Mouse (Mus musculus) cortical plate, adult 2 months (tissue): ENCODE data around the gene Tmem80. TPM values are rescaled to one million over a fixed set of nuclear protein-coding genes. Genes with fewer than 3 reads are reported as not detected.
A peak's percentile ranks its signal among the peaks of the same experiment; 100 is the strongest.

Experiments used
- H3K27ac ChIP-seq: fragments of 200-500 bp; 2 replicates; pipeline ENCODE4 v1.5.1; 2012; ENCODE audit warnings: low read length, control low read depth, inconsistent platforms; ENCODE audit not compliant: insufficient read depth
- H3K4me1 ChIP-seq: fragments of 200-500 bp; 2 replicates; pipeline ENCODE4 v1.6.1; 2011; ENCODE audit warnings: low read length; ENCODE audit not compliant: control insufficient read depth, insufficient read depth
- H3K4me3 ChIP-seq: fragments of 200-500 bp; 2 replicates; pipeline ENCODE4 v1.5.1; 2011; ENCODE audit warnings: mild to moderate bottlenecking, low read length, control low read depth; ENCODE audit not compliant: insufficient read depth
- CTCF ChIP-seq: fragments of 200-500 bp; IDR thresholded peaks from 2 replicates; pipeline ENCODE4 v1.5.1; 2011; ENCODE audit warnings: mild to moderate bottlenecking, control low read depth, low read length; ENCODE audit not compliant: insufficient read depth; ENCODE audit errors: extremely low read depth
- POLR2A ChIP-seq: fragments of 200-500 bp; IDR thresholded peaks from 2 replicates; pipeline ENCODE4 v1.6.1; 2011; ENCODE audit warnings: mild to moderate bottlenecking, low read length, control low read depth; ENCODE audit not compliant: insufficient read depth; ENCODE audit errors: extremely low read depth
- polyA plus RNA-seq: library from polyadenylated mRNA; depleted of rRNA; stranded (reverse); fragments of >200 nt; gene quantifications from 2 replicates; pipeline ENCODE4 v1.2.3, GENCODE M21; 2012; rRNA removed

Gene Tmem80
- polyA plus RNA-seq, 1 experiment = 56.7 TPM

GRCm38 (mm10) chr7:141371942-141372595 lies 44.5 kb downstream of the Tmem80 start:
- H3K4me1 ChIP-seq = no peaks in the 10 kb centered on the region
- no peak overlapping the region for H3K4me3 ChIP-seq
- TF ChIP-seq CTCF = no peak
- no peak for TF ChIP-seq POLR2A
- H3K27ac ChIP-seq = no peak overlapping the region

GRCm38 (mm10) chr7:141373611-141374010 lies 46.1 kb downstream of the Tmem80 start:
- TF ChIP-seq CTCF = no peak
- TF ChIP-seq POLR2A = no peak
- Histone ChIP-seq H3K27ac (no peak overlapping the region), H3K4me1 (no peaks in the 10 kb centered on the region), H3K4me3 (no peak overlapping the region)

GRCm38 (mm10) chr7:141374399-141374798 lies 46.9 kb downstream of the Tmem80 start:
- H3K27ac ChIP-seq = no peak overlapping the region
- H3K4me1 ChIP-seq = no peaks in the 10 kb centered on the region
- no peak for TF ChIP-seq POLR2A
- no peak for TF ChIP-seq CTCF
- no peak overlapping the region for H3K4me3 ChIP-seq

GRCm38 (mm10) chr7:141379584-141379983 lies 52.0 kb downstream of the Tmem80 start:
- no peak overlapping the region for H3K4me3 ChIP-seq
- no peaks in the 10 kb centered on the region; the same call in 1 of the 2 replicates for H3K4me1 ChIP-seq
- no peak overlapping the region for H3K27ac ChIP-seq
- TF ChIP-seq POLR2A = no peak
- TF ChIP-seq CTCF = no peak

GRCm38 (mm10) chr7:141381068-141381835 lies 53.7 kb downstream of the Tmem80 start:
- Histone ChIP-seq H3K27ac (peak overlapping the region; percentile 65; the same call in 1 of the 2 replicates), H3K4me1 (no peaks in the 10 kb centered on the region; the same call in 1 of the 2 replicates), H3K4me3 (no peak overlapping the region)
- TF ChIP-seq POLR2A (no peak), CTCF (no peak)

Other genes starting within 250 kb of the Tmem80 start
- 0.06 and 0.15 TPM in 2 replicates for gene Pkp3, start 249.5 kb upstream of the Tmem80 start, polyA plus RNA-seq
- 4.0 and 4.3 TPM in 2 replicates for gene Sigirr, start 227.2 kb upstream of the Tmem80 start, polyA plus RNA-seq
- 0.08 TPM in 1 of 2 replicates, not detected in the other for gene Ano9, start 209.9 kb upstream of the Tmem80 start, polyA plus RNA-seq
- gene Ptdss2, start 205.4 kb upstream of the Tmem80 start, polyA plus RNA-seq = 57.6 and 58.9 TPM in 2 replicates
- gene Rnh1, start 154.9 kb upstream of the Tmem80 start, polyA plus RNA-seq = 38.6 and 38.8 TPM in 2 replicates
- gene Hras, start 133.7 kb upstream of the Tmem80 start, polyA plus RNA-seq = 256 and 265 TPM in 2 replicates
- gene Lrrc56, start 133.6 kb upstream of the Tmem80 start, polyA plus RNA-seq = 5.4 and 5.8 TPM in 2 replicates
- 0.17 and 0.27 TPM in 2 replicates for gene Lmntd2, start 113.7 kb upstream of the Tmem80 start, polyA plus RNA-seq
- gene Rassf7, start 111.9 kb upstream of the Tmem80 start, polyA plus RNA-seq = 1.5 and 2.2 TPM in 2 replicates
- gene Phrf1, start 99.0 kb upstream of the Tmem80 start, polyA plus RNA-seq = 24.3 and 26.0 TPM in 2 replicates
- gene Irf7, start 61.3 kb upstream of the Tmem80 start, polyA plus RNA-seq = 6.8 and 7.5 TPM in 2 replicates
- gene Cdhr5, start 51.0 kb upstream of the Tmem80 start, polyA plus RNA-seq = 0.04 TPM in 1 of 2 replicates, not detected in the other
- gene Sct, start 48.6 kb upstream of the Tmem80 start, polyA plus RNA-seq = 0.27 and 0.38 TPM in 2 replicates
- 0.42 and 0.50 TPM in 2 replicates for gene Drd4, start 35.7 kb upstream of the Tmem80 start, polyA plus RNA-seq
- gene Deaf1, start within 50 bp of the Tmem80 start, polyA plus RNA-seq = 31.8 and 35.5 TPM in 2 replicates
- gene Eps8l2, start 11.1 kb downstream of the Tmem80 start, polyA plus RNA-seq = 6.7 and 6.8 TPM in 2 replicates
- gene Taldo1, start 64.5 kb downstream of the Tmem80 start, polyA plus RNA-seq = 182 and 193 TPM in 2 replicates
- 57.0 and 58.9 TPM in 2 replicates for gene Gatd1, start 86.4 kb downstream of the Tmem80 start, polyA plus RNA-seq
- gene Cend1, start 101.8 kb downstream of the Tmem80 start, polyA plus RNA-seq = 228 and 231 TPM in 2 replicates
- 242 and 244 TPM in 2 replicates for gene Slc25a22, start 110.2 kb downstream of the Tmem80 start, polyA plus RNA-seq
- 2.7 and 2.8 TPM in 2 replicates for gene Pidd1, start 116.3 kb downstream of the Tmem80 start, polyA plus RNA-seq
- 611 and 653 TPM in 2 replicates for gene Rplp2, start 119.6 kb downstream of the Tmem80 start, polyA plus RNA-seq
- gene Pnpla2, start 127.5 kb downstream of the Tmem80 start, polyA plus RNA-seq = 31.6 and 32.2 TPM in 2 replicates
- 4.8 and 7.4 TPM in 2 replicates for gene Cracr2b, start 133.4 kb downstream of the Tmem80 start, polyA plus RNA-seq
- gene Cd151, start 139.7 kb downstream of the Tmem80 start, polyA plus RNA-seq = 63.5 and 66.0 TPM in 2 replicates
- 49.3 and 52.1 TPM in 2 replicates for gene Polr2l, start 147.4 kb downstream of the Tmem80 start, polyA plus RNA-seq
- gene Tspan4, start 147.5 kb downstream of the Tmem80 start, polyA plus RNA-seq = 32.4 and 33.0 TPM in 2 replicates
- 43.0 and 48.8 TPM in 2 replicates for gene Chid1, start 212.1 kb downstream of the Tmem80 start, polyA plus RNA-seq
- gene Ap2a2, start 234.4 kb downstream of the Tmem80 start, polyA plus RNA-seq = 70.2 and 75.7 TPM in 2 replicates